Mouse (Mus musculus): Measurements from ENCODE around the gene C1ql2.

The C1ql2 gene

GRCm38 (mm10) chr1:120340419-120341171 lies at the start of gene C1ql2:
Gene C1ql2 (plus strand): TSS chr1:120340582.
- peak; percentile 66 for DNase-seq (ENCODE audit: low read depth, low spot score)

- no peak for DNase-seq (ENCODE audit: low read depth, low spot score)
Measured at GRCm38 (mm10) chr1:120291709-120292108, 48.7 kb upstream of the C1ql2 start.

- no peak for DNase-seq (ENCODE audit: low read depth, low spot score)
Measured at GRCm38 (mm10) chr1:120293803-120294202, 46.6 kb upstream of the C1ql2 start.

GRCm38 (mm10) chr1:120296936-120297335 lies 43.4 kb upstream of the C1ql2 start:
- DNase-seq (ENCODE audit: low read depth, low spot score): peak; percentile 43

GRCm38 (mm10) chr1:120305801-120306200 lies 34.6 kb upstream of the C1ql2 start:
- no peak for DNase-seq (ENCODE audit: low read depth, low spot score)

GRCm38 (mm10) chr1:120321270-120322021 lies 18.9 kb upstream of the C1ql2 start:
- DNase-seq (ENCODE audit: low read depth, low spot score): no peak

GRCm38 (mm10) chr1:120323131-120323561 lies 17.2 kb upstream of the C1ql2 start:
- no peak for DNase-seq (ENCODE audit: low read depth, low spot score)

- DNase-seq (ENCODE audit: low read depth, low spot score): peak; percentile 86
Measured at GRCm38 (mm10) chr1:120327714-120328113, 12.7 kb upstream of the C1ql2 start.

- DNase-seq (ENCODE audit: low read depth, low spot score): no peak
Measured at GRCm38 (mm10) chr1:120328212-120328611, 12.2 kb upstream of the C1ql2 start.

GRCm38 (mm10) chr1:120331841-120332240 lies 8.5 kb upstream of the C1ql2 start:
- DNase-seq (ENCODE audit: low read depth, low spot score): peak; percentile 62

- DNase-seq (ENCODE audit: low read depth, low spot score): peak; percentile 50
Measured at GRCm38 (mm10) chr1:120337970-120338369, 2.4 kb upstream of the C1ql2 start.

GRCm38 (mm10) chr1:120341172-120341675 lies 842 bp downstream of the C1ql2 start:
- no peak for DNase-seq (ENCODE audit: low read depth, low spot score)

- no peak for DNase-seq (ENCODE audit: low read depth, low spot score)
Measured at GRCm38 (mm10) chr1:120341811-120342370, 1.5 kb downstream of the C1ql2 start.

GRCm38 (mm10) chr1:120342371-120342821 lies 2.0 kb downstream of the C1ql2 start:
- peak; percentile 86 for DNase-seq (ENCODE audit: low read depth, low spot score)

- no peak for DNase-seq (ENCODE audit: low read depth, low spot score)
Measured at GRCm38 (mm10) chr1:120345001-120345400, 4.6 kb downstream of the C1ql2 start.

- peak; percentile 47 for DNase-seq (ENCODE audit: low read depth, low spot score)
Measured at GRCm38 (mm10) chr1:120354387-120354786, 14.0 kb downstream of the C1ql2 start.

GRCm38 (mm10) chr1:120357371-120358274 lies 17.2 kb downstream of the C1ql2 start:
- DNase-seq (ENCODE audit: low read depth, low spot score): no peak

GRCm38 (mm10) chr1:120363638-120364037 lies 23.3 kb downstream of the C1ql2 start:
- DNase-seq (ENCODE audit: low read depth, low spot score): no peak

GRCm38 (mm10) chr1:120368138-120368537 lies 27.8 kb downstream of the C1ql2 start:
- DNase-seq (ENCODE audit: low read depth, low spot score): peak; percentile 65

- peak; percentile 77 for DNase-seq (ENCODE audit: low read depth, low spot score)
Measured at GRCm38 (mm10) chr1:120374131-120374530, 33.7 kb downstream of the C1ql2 start.

GRCm38 (mm10) chr1:120374832-120375231 lies 34.5 kb downstream of the C1ql2 start:
- DNase-seq (ENCODE audit: low read depth, low spot score): peak; percentile 17

All from ES-CJ7 (cell line).